21 mouse cellular contexts compared by ENCODE assay signal in genomic region chr7:96185411-96185810, GRCm38 (mm10).
"Had no signal": no experiment of that assay in that cellular context is flagged by ENCODE, and none has a peak within 500 bp of the region (broad histone marks: within the 10 kb centered on the region; RNA-seq: fewer than 3 reads in every experiment).

No protein-coding gene starts in this region.

- H3K27ac ChIP-seq: liver, embryonic 15.5 days; lung, embryonic 15.5 days; macrophage; neural tube, embryonic 13.5 days; neural tube, embryonic 15.5 days; stomach, embryonic 15.5 days; stomach, postnatal 0 days had no signal

- H3K36me3 ChIP-seq: liver, embryonic 15.5 days; lung, embryonic 15.5 days; neural tube, embryonic 13.5 days; neural tube, embryonic 15.5 days; stomach, embryonic 15.5 days had no signal

- H3K9ac ChIP-seq: liver, embryonic 15.5 days; liver, postnatal 0 days; lung, embryonic 15.5 days; neural tube, embryonic 13.5 days; neural tube, embryonic 15.5 days; stomach, embryonic 15.5 days had no signal

- DNase-seq: liver, postnatal 0 days; lung, adult 2 months; lung, postnatal 14 days; lung, postnatal 36 days; retina, postnatal 1 day; right cerebral cortex, adult 18-20 months; right cerebral cortex, postnatal 25 days; thymus, adult 2 months; thymus, postnatal 25 days; thymus, postnatal 4 days had no signal

- H3K4me2 ChIP-seq: liver, embryonic 15.5 days; lung, embryonic 15.5 days; midbrain, embryonic 11.5 days; neural tube, embryonic 13.5 days; neural tube, embryonic 15.5 days; stomach, embryonic 15.5 days had no signal

- H3K4me1 ChIP-seq: liver, embryonic 15.5 days; lung, embryonic 15.5 days; megakaryocyte, embryonic 14.5 days; neural tube, embryonic 13.5 days; neural tube, embryonic 15.5 days; stomach, embryonic 15.5 days had no signal

- H3K9me3 ChIP-seq: liver, embryonic 15.5 days; lung, embryonic 15.5 days; neural tube, embryonic 13.5 days; neural tube, embryonic 15.5 days; stomach, embryonic 15.5 days had no signal

- H3K27me3 ChIP-seq: liver, embryonic 15.5 days; lung, embryonic 15.5 days; megakaryocyte, embryonic 14.5 days; neural tube, embryonic 13.5 days; neural tube, embryonic 15.5 days; stomach, embryonic 15.5 days had no signal

- ATAC-seq: liver, postnatal 0 days; lung, postnatal 0 days; midbrain, embryonic 16.5 days had no signal

- H3K4me3 ChIP-seq: liver, embryonic 15.5 days; lung, embryonic 15.5 days; megakaryocyte, embryonic 14.5 days; neural tube, embryonic 13.5 days; neural tube, embryonic 15.5 days; stomach, embryonic 15.5 days had no signal
